Mouse (Mus musculus) T-helper 1 cell (primary cell): Measurements from ENCODE around the gene Mybph.

Experiments
- in situ Hi-C: fragments of 300-600 bp; cut with MboI, MseI; formaldehyde crosslinking; loops from one replicate; pipeline ENCODE4 v1.15.1; 2025; ENCODE audit warnings: high pct_unique_total_duplicates

Gene Mybph

DNA sequence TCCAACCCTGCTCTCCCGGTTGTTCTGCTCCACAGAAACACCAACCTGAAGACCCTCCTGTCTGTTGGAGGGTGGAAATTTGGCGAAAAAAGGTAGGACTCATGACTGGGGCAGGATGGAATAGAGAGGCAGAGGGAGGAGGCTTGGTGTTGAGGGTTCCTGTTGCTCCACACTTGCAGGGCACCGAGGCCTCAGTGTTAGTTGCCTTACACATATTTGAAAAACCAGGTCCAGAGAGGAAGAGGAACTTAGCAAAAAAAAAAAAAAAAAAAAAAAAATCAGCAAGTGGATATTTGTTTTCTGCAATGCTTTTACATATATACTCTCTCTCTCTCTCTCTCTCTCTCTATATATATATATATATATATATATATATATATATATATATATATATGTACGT, 9.2 kb upstream of the Mybph start:
- in situ Hi-C loops = no loop called here

- in situ Hi-C loops = no loop called here
Observed at GRCm38 (mm10) chr1:134188217-134188616, 5.0 kb upstream of the Mybph start.

GRCm38 (mm10) chr1:134188989-134189729, 4.1 kb upstream of the Mybph start:
- in situ Hi-C loops = no loop called here

- in situ Hi-C loops = no loop called here
Observed at GRCm38 (mm10) chr1:134191192-134191591, 2.1 kb upstream of the Mybph start.

DNA sequence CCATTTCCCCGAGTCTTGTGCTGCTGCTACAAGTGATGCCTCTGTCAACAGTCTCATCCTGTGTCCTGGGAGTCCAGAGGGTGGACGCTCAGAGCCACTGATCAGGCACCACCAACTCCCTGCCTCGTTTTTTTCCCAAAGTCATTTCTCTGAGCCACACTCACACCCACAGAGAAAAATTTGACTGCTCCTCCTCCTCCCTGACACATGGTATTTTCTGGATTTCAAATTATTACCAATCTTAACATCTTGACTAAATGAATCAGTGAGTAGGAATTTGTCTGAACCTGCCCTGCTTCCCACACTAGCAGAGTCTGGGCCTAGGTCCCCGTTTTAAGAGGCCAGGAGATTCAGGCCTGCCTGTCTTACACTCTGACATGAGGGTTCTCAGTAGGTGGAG, 1.2 kb upstream of the Mybph start:
- in situ Hi-C loops = no loop called here

DNA sequence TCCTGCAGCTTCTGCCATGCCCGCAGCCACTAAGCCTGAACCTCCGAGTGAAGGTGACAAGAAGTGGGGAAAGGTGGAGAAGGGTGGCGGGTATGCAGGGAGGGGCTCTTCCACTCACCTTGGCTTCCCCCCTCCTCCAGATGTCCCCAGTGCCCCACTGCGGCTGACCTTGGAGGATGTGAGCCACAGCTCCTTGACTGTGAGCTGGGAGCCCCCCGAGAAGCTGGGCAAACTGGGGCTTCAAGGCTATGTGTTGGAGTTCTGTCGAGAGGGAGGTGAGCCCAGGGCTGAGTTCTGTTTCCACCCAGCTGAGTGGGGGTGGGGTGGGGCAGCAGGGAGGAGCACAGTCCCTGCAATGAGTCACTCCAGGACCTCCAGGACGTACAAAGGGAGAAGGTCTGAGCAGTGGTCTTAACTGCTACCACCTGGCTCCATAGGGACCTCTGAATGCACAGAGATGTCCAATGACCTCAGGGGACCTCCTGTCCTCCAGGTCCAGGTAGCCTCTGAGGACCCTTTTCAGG, 488 bp downstream of the Mybph start:
- in situ Hi-C loops = no loop called here

GRCm38 (mm10) chr1:134194298-134195022, 1.2 kb downstream of the Mybph start:
- in situ Hi-C loops = no loop called here

GRCm38 (mm10) chr1:134195117-134195516, 1.9 kb downstream of the Mybph start:
- in situ Hi-C loops = no loop called here

DNA sequence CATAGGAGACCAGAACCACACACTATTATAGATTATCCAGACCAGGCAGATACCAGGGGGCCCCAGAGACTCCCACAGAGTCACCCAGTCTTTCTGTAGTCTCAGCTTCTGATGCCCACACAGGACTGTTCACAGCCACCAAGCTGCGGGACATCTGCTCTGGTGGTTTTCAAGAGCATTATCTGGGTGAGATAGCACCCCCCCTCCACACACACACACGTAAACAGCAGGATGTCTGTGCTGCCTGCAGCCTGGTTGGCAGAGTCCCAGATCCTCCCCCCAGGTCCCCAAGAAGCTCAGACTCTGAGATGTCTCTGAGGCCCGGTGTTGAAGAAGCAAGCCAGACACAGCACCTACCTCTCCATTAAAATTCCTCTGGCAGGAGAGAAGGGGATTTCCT, 2.3 kb downstream of the Mybph start:
- in situ Hi-C loops = no loop called here

DNA sequence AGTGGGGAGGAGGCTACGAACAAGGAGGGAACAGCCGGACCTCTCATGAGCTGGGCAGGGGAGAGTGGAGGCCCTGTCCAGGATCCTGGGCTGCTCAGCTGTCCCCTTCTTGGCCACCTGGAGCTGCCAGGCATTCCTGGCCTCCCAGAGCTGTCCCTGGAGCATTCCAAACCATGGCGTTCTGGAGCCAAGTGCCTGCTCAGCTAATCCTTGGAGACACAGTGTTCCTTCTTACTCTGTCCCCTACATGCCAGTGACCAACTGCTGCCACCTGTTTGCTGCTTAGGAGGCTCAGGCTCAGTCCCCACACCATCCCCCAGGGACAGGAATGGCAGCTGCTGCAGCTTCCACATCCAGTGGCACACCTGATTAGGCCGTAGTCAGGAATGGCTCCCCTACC, 2.7 kb downstream of the Mybph start:
- in situ Hi-C loops = no loop called here

- in situ Hi-C loops = no loop called here
Observed at GRCm38 (mm10) chr1:134196386-134196785, 3.1 kb downstream of the Mybph start.

DNA sequence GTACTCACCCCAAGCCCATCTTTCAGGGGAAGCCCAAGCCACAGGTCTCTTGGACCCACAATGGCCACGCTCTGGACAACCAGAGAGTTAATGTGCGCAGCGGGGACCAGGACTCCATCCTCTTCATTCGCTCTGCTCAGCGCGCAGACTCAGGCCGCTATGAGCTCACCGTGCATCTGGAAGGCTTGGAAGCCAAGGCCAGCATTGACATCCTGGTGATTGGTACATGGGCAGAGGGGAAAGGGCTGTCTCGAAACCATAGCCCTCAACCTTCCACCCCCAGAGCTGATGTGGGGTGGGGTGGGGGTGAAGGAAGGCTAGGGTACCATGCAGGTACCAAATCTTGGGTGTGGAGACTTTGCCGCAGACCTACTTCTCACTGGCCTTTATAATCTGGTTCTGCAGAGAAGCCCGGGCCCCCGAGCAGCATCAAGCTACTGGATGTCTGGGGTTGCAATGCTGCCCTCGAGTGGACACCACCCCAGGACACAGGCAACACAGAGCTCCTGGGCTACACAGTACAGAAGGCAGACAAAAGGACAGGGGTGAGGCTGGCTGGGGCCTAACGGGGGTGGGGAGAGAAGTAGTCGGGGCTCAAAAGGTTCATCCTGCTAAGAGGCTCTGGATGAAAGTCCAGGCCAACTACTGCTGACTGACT, 4.2 kb downstream of the Mybph start:
- in situ Hi-C loops = no loop called here

DNA sequence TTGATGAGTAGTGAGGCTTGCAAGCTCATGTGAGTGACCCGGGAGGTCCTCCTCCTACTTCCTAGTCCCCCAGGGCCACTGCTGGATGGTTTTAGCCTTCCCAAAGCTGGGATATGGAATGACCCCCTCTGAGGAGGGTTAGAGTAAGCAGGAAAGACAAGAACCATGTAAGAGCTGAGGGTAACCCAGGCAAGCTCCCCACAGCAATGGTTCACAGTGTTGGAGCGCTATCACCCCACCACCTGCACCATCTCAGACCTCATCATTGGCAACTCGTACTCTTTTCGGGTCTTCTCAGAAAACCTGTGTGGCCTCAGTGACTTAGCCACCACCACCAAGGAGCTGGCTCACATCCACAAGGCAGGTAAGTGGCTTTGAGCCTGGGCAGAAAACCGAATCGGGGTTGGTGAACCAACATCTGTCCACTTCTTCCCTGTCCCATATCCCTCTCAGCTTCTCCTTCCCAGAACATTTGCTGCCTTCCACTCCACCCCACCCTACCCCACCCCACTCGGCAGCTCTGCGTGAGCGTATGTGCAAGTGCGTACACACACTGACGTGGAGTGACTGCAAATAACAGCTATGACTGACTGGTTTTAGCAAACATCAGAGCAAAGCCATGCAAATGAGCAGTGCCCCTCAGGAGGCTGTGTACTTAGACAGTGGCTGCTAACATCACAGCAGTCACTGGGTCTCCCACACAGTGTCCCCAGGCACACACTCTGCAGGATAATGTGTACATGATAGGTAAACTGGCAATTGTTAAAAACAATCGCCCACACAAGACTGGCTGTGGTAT, 5.1 kb downstream of the Mybph start:
- in situ Hi-C loops = no loop called here

- in situ Hi-C loops = no loop called here
Observed at GRCm38 (mm10) chr1:134200481-134200880, 7.2 kb downstream of the Mybph start.

- in situ Hi-C loops = no loop called here
Observed at GRCm38 (mm10) chr1:134200998-134201686, 7.9 kb downstream of the Mybph start.

DNA sequence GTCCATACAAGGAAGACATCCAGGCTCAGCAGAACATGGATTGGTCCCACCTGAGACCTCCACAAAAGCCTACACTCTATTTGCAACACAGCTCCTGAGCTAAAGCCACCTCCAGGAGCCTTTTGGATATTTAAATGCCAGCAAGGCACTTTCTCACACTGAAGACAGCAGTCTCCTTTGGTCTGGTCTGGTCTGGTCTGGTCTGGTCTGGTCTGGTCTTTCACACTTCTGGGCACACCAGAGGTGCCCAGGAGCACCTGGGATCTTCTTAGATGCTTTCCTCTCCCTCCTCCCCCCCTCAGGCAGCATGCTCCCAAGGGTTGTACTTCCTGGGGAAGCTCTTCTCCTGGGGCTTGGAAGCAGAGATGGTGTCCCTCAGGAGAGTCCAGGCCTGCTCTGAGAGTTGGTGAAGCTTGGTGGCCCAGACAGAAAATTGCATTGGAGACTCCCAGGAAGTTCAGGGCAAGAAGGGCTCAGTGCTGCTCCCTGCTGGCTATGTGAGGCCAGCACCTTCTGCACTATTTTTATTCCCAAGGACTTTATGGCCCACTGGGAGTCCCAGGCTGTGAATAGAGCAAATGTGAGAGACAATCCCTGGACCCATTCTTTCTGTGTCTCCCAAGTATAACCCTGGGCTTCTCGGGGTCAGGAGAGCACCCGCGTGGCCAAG, 8.6 kb downstream of the Mybph start:
- in situ Hi-C loops = no loop called here

DNA sequence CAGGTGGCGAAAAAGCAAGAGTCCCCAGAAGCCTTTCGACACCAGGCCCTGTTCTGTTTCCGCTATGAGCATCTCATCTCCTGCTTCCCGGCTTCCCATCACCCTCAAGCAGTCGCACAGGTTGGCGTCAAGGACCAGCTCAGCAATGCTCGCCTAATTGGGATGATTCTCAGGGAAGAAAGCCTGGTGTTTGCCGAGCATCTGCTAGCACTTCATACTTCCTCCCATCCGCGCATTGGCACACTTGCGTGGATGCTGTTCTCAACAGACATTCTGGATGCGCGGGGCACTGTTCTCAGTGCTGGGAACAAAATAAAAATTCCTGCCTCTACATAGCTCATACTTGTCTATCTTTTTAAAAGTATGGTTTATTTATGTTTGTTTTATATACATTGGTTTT, 11.0 kb downstream of the Mybph start:
- in situ Hi-C loops = no loop called here

DNA sequence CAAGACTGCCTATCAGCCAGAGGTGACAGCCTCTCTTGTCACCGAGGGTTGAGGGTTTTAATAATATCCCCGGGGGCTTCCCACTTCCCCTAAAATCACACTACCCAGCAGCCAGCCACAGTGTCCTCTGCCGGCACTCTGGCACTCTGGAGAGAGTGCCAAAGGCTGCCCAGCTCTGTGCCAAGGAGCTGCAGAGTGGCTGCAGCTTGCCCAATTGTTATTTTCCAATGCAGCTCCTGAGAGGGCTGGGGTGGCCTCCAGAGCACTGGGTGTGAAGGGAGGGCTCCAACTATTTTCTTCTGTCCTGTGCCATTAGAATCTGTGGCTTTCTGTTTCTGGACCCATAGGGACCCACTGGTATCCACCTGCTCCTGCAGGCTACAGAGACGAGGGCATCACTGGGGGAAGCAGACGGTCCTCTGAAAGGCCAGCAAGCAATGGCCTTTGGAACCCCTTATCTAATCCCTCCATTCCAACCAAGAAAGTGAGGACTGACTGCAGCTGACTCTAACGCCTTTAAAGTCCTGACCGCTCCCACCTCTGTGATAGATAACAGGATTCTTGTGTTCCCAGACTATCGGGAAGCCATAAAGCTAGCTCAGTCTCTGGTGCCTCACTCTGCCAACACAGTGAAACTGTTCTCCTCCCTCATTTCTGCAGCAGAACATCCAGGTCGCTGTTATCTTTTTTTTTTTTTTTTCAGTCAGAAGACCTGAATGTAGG, 12.2 kb downstream of the Mybph start:
- in situ Hi-C loops = no loop called here

DNA sequence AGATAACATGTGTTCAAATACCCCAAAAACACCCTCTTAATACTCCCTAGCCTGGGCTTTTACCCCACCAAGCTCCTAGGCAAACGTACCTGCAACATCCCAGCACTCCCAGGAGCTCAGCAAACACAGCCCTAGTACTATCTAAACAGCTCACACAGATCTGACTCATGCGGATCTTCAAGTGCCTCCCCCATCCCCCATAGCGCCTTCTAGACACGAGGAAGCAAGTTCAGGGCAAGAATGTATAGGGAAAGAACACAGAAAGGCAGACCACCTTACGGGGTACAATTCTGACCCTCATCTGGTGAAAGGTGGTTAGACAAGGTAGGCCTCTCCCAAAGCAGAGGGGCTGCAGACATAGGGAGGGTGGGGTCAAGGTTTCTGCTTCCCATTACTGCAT, 12.8 kb downstream of the Mybph start:
- in situ Hi-C loops = no loop called here

- in situ Hi-C loops = no loop called here
Observed at GRCm38 (mm10) chr1:134210179-134210755, 17.0 kb downstream of the Mybph start.
